Mouse (Mus musculus) hindbrain, embryonic 11.5 days (tissue): ENCODE results near the gene Olfr611. TPM values are rescaled to one million over a fixed set of nuclear protein-coding genes. Genes with fewer than 3 reads are reported as not detected.

Experiments
- polyA plus RNA-seq: library from polyadenylated mRNA; unstranded; fragments of >200 nt; fragmentation: Nextera tagmentation; extraction: Ambion mirVana; gene quantifications from 2 replicates; pipeline ENCODE4 v1.2.1, GENCODE M21; 2014

Olfr611 gene
- polyA plus RNA-seq, 1 experiment from 2014 or later, result not detected

Other genes with a start within 250 kb of the Olfr611 start
- gene Olfr596, start 215.2 kb downstream of the Olfr611 start, polyA plus RNA-seq, result not detected in 2 replicates
- gene Olfr597, start 204.5 kb downstream of the Olfr611 start, polyA plus RNA-seq, result not detected in 2 replicates
- gene Olfr598, start 197.3 kb downstream of the Olfr611 start, polyA plus RNA-seq, result not detected in 2 replicates
- gene Olfr599, start 184.9 kb downstream of the Olfr611 start, polyA plus RNA-seq, result not detected in 2 replicates
- not detected in 2 replicates for gene Olfr600, start 171.2 kb downstream of the Olfr611 start, polyA plus RNA-seq
- not detected in 2 replicates for gene Olfr601, start 158.2 kb downstream of the Olfr611 start, polyA plus RNA-seq
- gene Olfr603, start 134.7 kb downstream of the Olfr611 start, polyA plus RNA-seq, result not detected in 2 replicates
- gene Usp17lc, start 105.8 kb downstream of the Olfr611 start, polyA plus RNA-seq, result not detected in 2 replicates
- not detected in 2 replicates for gene Olfr605, start 75.4 kb downstream of the Olfr611 start, polyA plus RNA-seq
- not detected in 2 replicates for gene Olfr606, start 71.8 kb downstream of the Olfr611 start, polyA plus RNA-seq
- not detected in 2 replicates for gene Olfr607, start 56.7 kb downstream of the Olfr611 start, polyA plus RNA-seq
- gene Olfr608, start 51.0 kb downstream of the Olfr611 start, polyA plus RNA-seq, result not detected in 2 replicates
- not detected in 2 replicates for gene Olfr609, start 22.8 kb downstream of the Olfr611 start, polyA plus RNA-seq
- gene Olfr610, start 8.7 kb downstream of the Olfr611 start, polyA plus RNA-seq, result not detected in 2 replicates
- gene Olfr612, start 21.9 kb upstream of the Olfr611 start, polyA plus RNA-seq, result not detected in 2 replicates
- not detected in 2 replicates for gene Olfr613, start 27.2 kb upstream of the Olfr611 start, polyA plus RNA-seq
- gene Olfr615, start 35.2 kb upstream of the Olfr611 start, polyA plus RNA-seq, result not detected in 2 replicates
- gene Olfr616, start 48.3 kb upstream of the Olfr611 start, polyA plus RNA-seq, result not detected in 2 replicates
- 0.29 TPM in 1 of 2 replicates, not detected in the other for gene Olfr617, start 52.2 kb upstream of the Olfr611 start, polyA plus RNA-seq
- 0.09 TPM in 1 of 2 replicates, not detected in the other for gene Olfr618, start 69.3 kb upstream of the Olfr611 start, polyA plus RNA-seq
- gene Olfr619, start 79.7 kb upstream of the Olfr611 start, polyA plus RNA-seq, result not detected in 2 replicates
- not detected in 2 replicates for gene Olfr620, start 91.7 kb upstream of the Olfr611 start, polyA plus RNA-seq
- not detected in 2 replicates for gene Olfr622, start 121.9 kb upstream of the Olfr611 start, polyA plus RNA-seq
- not detected in 2 replicates for gene Olfr623, start 142.9 kb upstream of the Olfr611 start, polyA plus RNA-seq
- 0.03 and 0.04 TPM in 2 replicates for gene Olfr624, start 150.3 kb upstream of the Olfr611 start, polyA plus RNA-seq
- not detected in 2 replicates for gene Olfr625-ps1, start 161.9 kb upstream of the Olfr611 start, polyA plus RNA-seq
- not detected in 2 replicates for gene Olfr243, start 193.8 kb upstream of the Olfr611 start, polyA plus RNA-seq
- gene Olfr628, start 209.5 kb upstream of the Olfr611 start, polyA plus RNA-seq, result not detected in 2 replicates
- not detected in 2 replicates for gene Olfr629, start 224.1 kb upstream of the Olfr611 start, polyA plus RNA-seq
- gene Olfr630, start 236.5 kb upstream of the Olfr611 start, polyA plus RNA-seq, result not detected in 2 replicates